Mouse (Mus musculus) forebrain, embryonic 15.5 days (tissue): ENCODE measurements around the gene Btbd19. TPM values are rescaled to one million over a fixed set of nuclear protein-coding genes. Genes with fewer than 3 reads are reported as not detected.

Experiments
- ATAC-seq: fragments of 200-750 bp; cut with Nextera tagmentation; replicated peaks from 2 replicates; pipeline ENCODE4 v1.8.0; 2017; ENCODE audit warnings: mild to moderate bottlenecking, moderate TSS enrichment, moderate library complexity
- H3K27ac ChIP-seq: fragments of 300-500 bp; sonication (generic); replicated peaks from 2 replicates; pipeline ENCODE4 v1.5.1; 2015; ENCODE audit warnings: mild to moderate bottlenecking, inconsistent platforms
- H3K27me3 ChIP-seq: fragments of 300-500 bp; sonication (generic); 2 replicates; pipeline ENCODE4 v1.6.1; 2015; ENCODE audit warnings: inconsistent platforms
- H3K36me3 ChIP-seq: fragments of 300-500 bp; sonication (generic); 2 replicates; pipeline ENCODE4 v1.6.1; 2015; ENCODE audit warnings: mild to moderate bottlenecking, inconsistent platforms
- H3K4me1 ChIP-seq: fragments of 300-500 bp; sonication (generic); 2 replicates; pipeline ENCODE4 v1.6.1; 2015; ENCODE audit warnings: inconsistent platforms
- H3K4me2 ChIP-seq: fragments of 300-500 bp; sonication (generic); replicated peaks from 2 replicates; pipeline ENCODE4 v1.6.1; 2015; ENCODE audit warnings: mild to moderate bottlenecking, inconsistent platforms
- H3K4me3 ChIP-seq: fragments of 300-500 bp; sonication (generic); 2 replicates; pipeline ENCODE4 v1.5.1; 2015; ENCODE audit warnings: mild to moderate bottlenecking, inconsistent platforms
- H3K9ac ChIP-seq: fragments of 300-500 bp; sonication (generic); replicated peaks from 2 replicates; pipeline ENCODE4 v1.6.1; 2015; ENCODE audit warnings: mild to moderate bottlenecking, inconsistent platforms
- H3K9me3 ChIP-seq: fragments of 300-500 bp; sonication (generic); 2 replicates; pipeline ENCODE4 v1.6.1; 2016; ENCODE audit warnings: inconsistent platforms
- WGBS: fragments of 180-500 bp; shearing (Covaris S2); methylation state at CpG from one replicate; pipeline ENCODE4 v1.1.7; 2015; ENCODE audit warnings: mixed read lengths; 5-methylcytosine and 5-hydroxymethylcytosine counted together
- polyA plus RNA-seq: library from polyadenylated mRNA; unstranded; fragments of >200 nt; fragmentation: Nextera tagmentation; extraction: Ambion mirVana; gene quantifications from 2 replicates; pipeline ENCODE4 v1.2.1, GENCODE M21; 2015

Gene Btbd19
- polyA plus RNA-seq, 1 experiment from 2014 or later: 4.4 TPM

DNA sequence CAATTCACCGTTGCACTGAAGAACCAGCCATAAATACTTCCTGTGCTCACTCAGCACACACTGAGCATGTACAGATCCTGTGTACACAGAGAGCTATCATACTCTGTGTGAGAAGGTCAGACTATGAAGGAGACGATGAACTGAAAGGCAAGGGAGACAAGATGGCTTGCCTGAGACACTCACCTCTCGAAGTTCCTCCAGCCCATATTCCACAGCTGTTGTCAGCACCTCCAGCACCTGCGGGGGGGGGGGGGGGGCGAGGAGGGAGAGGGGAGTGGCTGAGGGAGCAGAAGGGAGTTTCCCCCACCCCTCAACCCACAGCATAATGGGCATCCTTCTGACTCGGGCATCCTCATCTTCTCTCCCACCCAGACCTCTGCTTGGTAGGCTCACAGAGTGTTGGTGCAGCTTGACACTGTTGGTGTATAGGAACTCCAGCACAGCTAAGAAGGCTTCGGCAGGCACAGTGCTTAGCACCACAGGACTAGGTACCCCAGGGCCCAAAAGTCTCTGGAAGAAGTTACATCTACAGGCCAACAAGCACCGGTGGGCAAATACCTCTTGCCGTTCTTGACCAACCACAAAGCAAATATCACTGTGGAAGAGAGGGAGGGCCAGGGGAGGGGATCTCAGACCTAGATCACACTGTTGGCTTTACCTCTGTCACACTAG lies 1.8 kb downstream of the Btbd19 start:
- no peaks in the 10 kb centered on the region for H3K27me3 ChIP-seq
- H3K27ac ChIP-seq: no peak overlapping the region
- 73% methylated on average over 9 of the region's 9 CpGs for WGBS
- H3K9ac ChIP-seq: no peak overlapping the region
- no peaks in the 10 kb centered on the region for H3K36me3 ChIP-seq
- H3K4me2 ChIP-seq: no peak overlapping the region
- H3K4me1 ChIP-seq: peaks cover 27% of the 10 kb centered on the region
- no peak for ATAC-seq
- no peak overlapping the region for H3K4me3 ChIP-seq
- no peaks in the 10 kb centered on the region for H3K9me3 ChIP-seq

GRCm38 (mm10) chr4:117122209-117122608 lies 3.3 kb downstream of the Btbd19 start:
- no peaks in the 10 kb centered on the region for H3K9me3 ChIP-seq
- H3K9ac ChIP-seq: no peak overlapping the region
- no peak overlapping the region for H3K4me3 ChIP-seq
- H3K27me3 ChIP-seq: no peaks in the 10 kb centered on the region
- WGBS: 80% methylated on average over 4 of the region's 4 CpGs
- H3K36me3 ChIP-seq: no peaks in the 10 kb centered on the region
- peaks cover 27% of the 10 kb centered on the region for H3K4me1 ChIP-seq
- no peak overlapping the region for H3K4me2 ChIP-seq
- no peak overlapping the region for H3K27ac ChIP-seq
- no peak for ATAC-seq

GRCm38 (mm10) chr4:117120445-117121414 lies 4.8 kb downstream of the Btbd19 start:
- peak overlapping the region; percentile 63 for H3K4me3 ChIP-seq
- peak overlapping the region; percentile 92 for H3K27ac ChIP-seq
- H3K4me2 ChIP-seq: peak overlapping the region; percentile 100
- peaks cover 22% of the 10 kb centered on the region for H3K4me1 ChIP-seq
- H3K9ac ChIP-seq: peak overlapping the region; percentile 65
- peak; percentile 96 for ATAC-seq
- no peaks in the 10 kb centered on the region for H3K27me3 ChIP-seq
- H3K36me3 ChIP-seq: no peaks in the 10 kb centered on the region
- no peaks in the 10 kb centered on the region for H3K9me3 ChIP-seq
- under 1% methylated on average over 69 of the region's 69 CpGs for WGBS

- H3K27ac ChIP-seq: peak overlapping the region; percentile 92
- peak; percentile 46; the same call in 1 of the 2 replicates for ATAC-seq
- 7% methylated on average over 10 of the region's 10 CpGs for WGBS
Observed at GRCm38 (mm10) chr4:117120052-117120444, 5.5 kb downstream of the Btbd19 start.

DNA sequence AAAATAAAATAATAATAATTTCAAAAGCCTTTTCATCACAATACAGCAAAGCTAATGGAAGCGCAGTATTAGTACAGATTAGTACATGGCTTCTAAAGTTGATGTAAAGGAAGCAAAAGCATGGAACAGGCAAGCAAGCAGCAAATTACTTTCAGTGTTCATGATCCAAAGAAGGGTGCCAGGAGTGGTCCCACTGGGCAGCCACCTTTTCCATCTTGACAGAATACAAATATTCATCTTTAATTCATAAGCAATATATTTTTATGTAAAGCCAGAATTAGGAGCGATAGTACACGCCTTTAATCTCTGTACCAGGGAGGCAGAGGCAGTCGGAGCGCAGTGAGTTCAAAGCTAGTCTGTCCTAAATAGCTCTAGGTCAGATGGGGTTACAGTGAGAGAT lies 5.9 kb downstream of the Btbd19 start:
- 0 out of 2 replicates have a peak, but pooled peaks have one; percentile 1 for ATAC-seq
- WGBS: 69% methylated on average over 5 of the region's 5 CpGs
- Histone ChIP-seq H3K36me3 (no peaks in the 10 kb centered on the region), H3K9me3 (no peaks in the 10 kb centered on the region), H3K27me3 (no peaks in the 10 kb centered on the region), H3K4me2 (peak overlapping the region; percentile 100), H3K27ac (peak overlapping the region; percentile 92), H3K4me1 (peaks cover 12% of the 10 kb centered on the region), H3K9ac (peak overlapping the region; percentile 65), H3K4me3 (peak overlapping the region; percentile 63)

More at GRCm38 (mm10) chr4:117120052-117120444, 5.5 kb downstream of the Btbd19 start:
- Histone ChIP-seq H3K27me3 (no peaks in the 10 kb centered on the region), H3K4me2 (peak overlapping the region; percentile 100), H3K9me3 (no peaks in the 10 kb centered on the region), H3K36me3 (no peaks in the 10 kb centered on the region), H3K4me3 (peak overlapping the region; percentile 63), H3K9ac (peak overlapping the region; percentile 65), H3K4me1 (peaks cover 15% of the 10 kb centered on the region)

- no peak overlapping the region for H3K27ac ChIP-seq
- no peak overlapping the region for H3K9ac ChIP-seq
- no peak for ATAC-seq
- H3K36me3 ChIP-seq: no peaks in the 10 kb centered on the region
- H3K4me3 ChIP-seq: no peak overlapping the region
- no peaks in the 10 kb centered on the region for H3K27me3 ChIP-seq
- H3K4me1 ChIP-seq: peaks cover 12% of the 10 kb centered on the region
- no peaks in the 10 kb centered on the region for H3K9me3 ChIP-seq
- 93% methylated on average over 7 of the region's 7 CpGs for WGBS
- no peak overlapping the region for H3K4me2 ChIP-seq
Observed at GRCm38 (mm10) chr4:117117931-117118330, 7.6 kb downstream of the Btbd19 start.

GRCm38 (mm10) chr4:117115592-117115991 lies 9.9 kb downstream of the Btbd19 start:
- H3K9ac ChIP-seq: no peak overlapping the region
- H3K4me1 ChIP-seq: peaks cover 6% of the 10 kb centered on the region
- H3K27me3 ChIP-seq: no peaks in the 10 kb centered on the region
- ATAC-seq: no peak
- H3K4me3 ChIP-seq: no peak overlapping the region
- H3K27ac ChIP-seq: no peak overlapping the region
- H3K9me3 ChIP-seq: no peaks in the 10 kb centered on the region
- no peak overlapping the region for H3K4me2 ChIP-seq
- WGBS: 92% methylated on average over 5 of the region's 5 CpGs
- no peaks in the 10 kb centered on the region for H3K36me3 ChIP-seq

- no peak overlapping the region for H3K4me2 ChIP-seq
- ATAC-seq: no peak
- no peaks in the 10 kb centered on the region for H3K27me3 ChIP-seq
- no peaks in the 10 kb centered on the region for H3K4me1 ChIP-seq
- H3K9me3 ChIP-seq: no peaks in the 10 kb centered on the region
- no peaks in the 10 kb centered on the region; the same call in 1 of the 2 replicates for H3K36me3 ChIP-seq
- 61% methylated on average over 1 of the region's 1 CpGs for WGBS
- H3K27ac ChIP-seq: no peak overlapping the region
- no peak overlapping the region for H3K9ac ChIP-seq
- H3K4me3 ChIP-seq: no peak overlapping the region
Observed at GRCm38 (mm10) chr4:117113237-117113636, 12.3 kb downstream of the Btbd19 start.

GRCm38 (mm10) chr4:117110985-117111384 lies 14.5 kb downstream of the Btbd19 start:
- no peaks in the 10 kb centered on the region for H3K4me1 ChIP-seq
- H3K9me3 ChIP-seq: no peaks in the 10 kb centered on the region
- no peak overlapping the region for H3K27ac ChIP-seq
- no peaks in the 10 kb centered on the region; the same call in 1 of the 2 replicates for H3K36me3 ChIP-seq
- H3K27me3 ChIP-seq: no peaks in the 10 kb centered on the region
- WGBS: 92% methylated on average over 11 of the region's 11 CpGs
- H3K9ac ChIP-seq: no peak overlapping the region
- no peak overlapping the region for H3K4me3 ChIP-seq
- H3K4me2 ChIP-seq: no peak overlapping the region
- no peak for ATAC-seq

DNA sequence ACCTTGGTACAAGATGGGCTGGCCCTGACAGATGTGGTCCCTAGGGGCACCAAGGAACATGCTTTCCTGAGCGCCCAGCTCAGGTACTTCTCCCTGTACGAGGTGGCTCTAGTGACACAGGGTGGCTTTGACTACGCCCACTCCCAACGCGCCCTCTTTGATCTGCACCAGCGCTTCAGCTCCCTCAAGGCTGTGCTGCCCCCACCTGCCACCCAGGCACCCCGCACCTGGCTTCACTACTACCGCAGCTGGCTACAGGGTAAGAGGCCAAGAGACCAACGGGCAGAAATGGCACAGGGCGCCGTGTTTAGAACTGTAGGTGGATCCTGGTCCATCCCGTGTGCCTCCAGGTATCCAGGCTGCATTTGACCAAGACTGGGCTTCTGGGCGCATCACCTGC lies 15.3 kb downstream of the Btbd19 start:
- Histone ChIP-seq H3K27me3 (no peaks in the 10 kb centered on the region), H3K4me2 (no peak overlapping the region), H3K4me1 (peaks cover 6% of the 10 kb centered on the region; the same call in 1 of the 2 replicates), H3K36me3 (no peaks in the 10 kb centered on the region; the same call in 1 of the 2 replicates), H3K27ac (no peak overlapping the region), H3K4me3 (no peak overlapping the region), H3K9ac (no peak overlapping the region), H3K9me3 (no peaks in the 10 kb centered on the region)
- ATAC-seq: no peak
- WGBS: 92% methylated on average over 13 of the region's 13 CpGs

- Histone ChIP-seq H3K27ac (no peak overlapping the region), H3K4me2 (no peak overlapping the region), H3K9ac (no peak overlapping the region), H3K27me3 (no peaks in the 10 kb centered on the region), H3K9me3 (no peaks in the 10 kb centered on the region), H3K4me3 (no peak overlapping the region), H3K4me1 (peaks cover 10% of the 10 kb centered on the region; the same call in 1 of the 2 replicates), H3K36me3 (no peaks in the 10 kb centered on the region; the same call in 1 of the 2 replicates)
- 92% methylated on average over 25 of the region's 25 CpGs for WGBS
- no peak; the same call in 1 of the 2 replicates for ATAC-seq
Observed at GRCm38 (mm10) chr4:117109330-117109729, 16.2 kb downstream of the Btbd19 start.

- ATAC-seq: no peak
- WGBS: 98% methylated on average over 6 of the region's 6 CpGs
- no peaks in the 10 kb centered on the region; the same call in 1 of the 2 replicates for H3K36me3 ChIP-seq
- no peak overlapping the region for H3K9ac ChIP-seq
- H3K4me2 ChIP-seq: no peak overlapping the region
- no peak overlapping the region for H3K4me3 ChIP-seq
- peaks cover 10% of the 10 kb centered on the region; the same call in 1 of the 2 replicates for H3K4me1 ChIP-seq
- H3K27ac ChIP-seq: no peak overlapping the region
- no peaks in the 10 kb centered on the region for H3K27me3 ChIP-seq
- no peaks in the 10 kb centered on the region for H3K9me3 ChIP-seq
Observed at GRCm38 (mm10) chr4:117108524-117108849, 17.0 kb downstream of the Btbd19 start.
